Mouse (Mus musculus) cerebellum, adult 18-20 months (tissue): Measurements from ENCODE around the gene Galnt18.

Experiments
- DNase-seq, 2 experiments: peaks; one replicate each; pipeline ENCODE4 v3.0.0; 2021

The Galnt18 gene

GRCm38 (mm10) chr7:111625736-111626135 is 154.0 kb downstream of the Galnt18 start:
- DNase-seq = no peak

DNA sequence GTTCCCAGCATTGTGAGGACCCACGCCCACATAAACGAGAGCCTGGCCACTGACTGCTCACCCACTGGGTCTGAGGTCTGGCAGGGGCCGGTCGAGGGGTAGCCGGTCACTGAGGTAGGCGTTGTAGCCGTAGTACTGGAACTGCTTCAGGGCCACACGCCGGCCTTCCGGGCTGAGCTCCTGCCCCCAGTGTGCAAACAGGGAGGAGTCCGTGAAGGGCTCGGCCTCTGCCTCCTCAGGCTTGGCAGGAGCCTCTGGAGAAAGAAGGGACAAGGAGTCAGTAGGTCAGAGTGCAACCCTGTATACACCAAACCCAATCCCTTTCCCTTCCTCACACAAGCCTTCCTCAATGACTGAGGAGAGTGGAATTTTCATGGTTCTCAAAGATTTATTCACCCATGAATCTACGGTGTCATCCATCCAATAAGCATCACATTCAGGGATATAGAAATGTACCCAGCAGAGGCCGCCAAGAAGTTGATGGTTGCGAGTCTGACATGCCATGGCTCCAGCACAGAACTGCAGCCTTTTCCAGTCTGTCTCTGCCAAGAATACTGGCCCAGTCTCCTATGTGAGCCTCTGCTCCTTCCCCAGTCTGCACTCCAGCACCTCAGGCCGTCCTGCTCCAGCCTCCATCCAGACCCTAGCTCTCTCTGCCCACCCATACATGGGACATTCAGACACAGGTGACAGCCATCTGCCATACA is 163.4 kb downstream of the Galnt18 start:
- DNase-seq = peak; percentile 13 to 20

GRCm38 (mm10) chr7:111614471-111614870 is 165.3 kb downstream of the Galnt18 start:
- no peak for DNase-seq

GRCm38 (mm10) chr7:111607476-111607875 is 172.3 kb downstream of the Galnt18 start:
- no peak for DNase-seq

DNA sequence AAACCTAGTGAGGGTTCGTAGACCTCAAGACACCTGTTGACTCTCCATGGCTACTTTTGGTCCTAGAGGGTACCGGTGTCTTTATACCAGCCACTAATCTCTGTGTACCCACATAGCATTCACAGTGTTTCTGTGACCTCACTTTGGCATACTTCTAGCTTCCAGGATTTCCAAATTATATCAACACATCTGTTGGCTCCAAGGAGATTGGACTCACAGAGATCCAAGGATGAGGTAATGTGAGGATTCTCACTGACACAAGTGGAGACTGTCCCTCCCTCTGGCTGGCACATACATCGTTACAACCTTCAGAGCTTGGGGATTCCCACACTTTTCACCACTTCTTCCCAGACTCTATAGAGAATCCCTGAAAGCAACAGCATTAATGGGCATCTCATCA is 173.7 kb downstream of the Galnt18 start:
- DNase-seq = no peak

- DNase-seq = no peak
These were observed 174.1 kb downstream of the Galnt18 start for GRCm38 (mm10) chr7:111605663-111606062.

- no peak for DNase-seq
These were observed 175.1 kb downstream of the Galnt18 start for GRCm38 (mm10) chr7:111604578-111605208.

DNA sequence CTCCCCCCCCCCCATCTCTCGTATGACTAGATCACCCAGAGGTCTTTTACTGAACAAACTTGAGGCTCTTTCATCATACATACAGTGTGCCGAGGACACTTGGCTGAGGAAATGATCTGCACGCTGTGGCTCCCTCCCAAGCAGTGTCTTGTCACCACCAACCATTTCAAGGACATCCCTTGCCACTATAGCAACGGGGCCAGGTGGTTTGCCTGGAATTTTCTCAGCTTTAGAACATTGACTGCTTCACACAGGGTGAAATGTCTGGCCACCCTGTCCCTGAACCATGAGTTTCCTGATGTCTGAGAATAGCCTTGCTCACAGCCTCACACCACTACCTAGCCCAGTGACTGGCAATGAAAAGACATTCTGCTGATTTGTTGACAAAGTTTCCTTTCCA is 176.6 kb downstream of the Galnt18 start:
- no peak for DNase-seq

- DNase-seq = no peak
These were observed 178.3 kb downstream of the Galnt18 start for GRCm38 (mm10) chr7:111601339-111602067.

DNA sequence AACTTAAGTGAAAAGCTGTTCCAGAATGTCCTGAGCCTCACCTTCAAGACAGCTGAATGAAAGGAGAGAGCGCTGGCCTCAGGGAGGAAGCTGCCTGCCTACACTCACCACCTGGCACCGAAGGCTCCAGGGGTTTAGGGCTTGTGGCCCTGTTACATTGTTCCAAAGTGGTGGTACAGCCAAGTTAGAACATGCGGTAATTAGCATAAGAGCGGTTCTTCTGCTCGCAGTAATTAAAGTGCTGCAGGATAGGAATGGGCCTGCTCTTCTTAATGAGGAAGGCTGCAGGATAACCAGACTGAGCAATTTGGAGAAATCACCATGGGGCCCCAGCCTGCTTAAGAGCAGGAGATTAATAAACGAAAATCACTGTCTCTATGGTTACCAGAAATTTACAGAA is 179.0 kb downstream of the Galnt18 start:
- DNase-seq = peak; percentile 24 to 25

DNA sequence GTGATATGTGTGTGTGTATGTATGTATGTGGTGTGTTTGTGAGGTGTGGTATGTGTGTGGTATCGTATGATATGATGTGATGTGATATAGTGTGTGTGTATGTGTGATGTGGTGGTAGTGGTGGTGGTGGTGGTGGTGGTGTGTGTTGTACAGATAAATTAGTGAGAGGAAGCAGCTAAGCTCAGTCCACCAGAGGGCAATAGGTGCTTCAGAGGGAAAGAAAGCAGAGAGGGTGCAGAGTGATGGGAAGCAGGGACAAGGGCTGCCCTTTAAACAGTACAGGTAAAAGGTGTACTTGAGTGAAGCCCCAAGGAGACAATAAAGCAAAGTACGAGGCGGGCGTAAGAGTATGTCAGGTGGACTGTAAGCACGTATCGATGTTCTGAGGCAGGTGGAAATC is 186.1 kb downstream of the Galnt18 start:
- no peak for DNase-seq

GRCm38 (mm10) chr7:111589506-111590125 is 190.2 kb downstream of the Galnt18 start:
- peak; percentile 20 to 29 for DNase-seq

DNA sequence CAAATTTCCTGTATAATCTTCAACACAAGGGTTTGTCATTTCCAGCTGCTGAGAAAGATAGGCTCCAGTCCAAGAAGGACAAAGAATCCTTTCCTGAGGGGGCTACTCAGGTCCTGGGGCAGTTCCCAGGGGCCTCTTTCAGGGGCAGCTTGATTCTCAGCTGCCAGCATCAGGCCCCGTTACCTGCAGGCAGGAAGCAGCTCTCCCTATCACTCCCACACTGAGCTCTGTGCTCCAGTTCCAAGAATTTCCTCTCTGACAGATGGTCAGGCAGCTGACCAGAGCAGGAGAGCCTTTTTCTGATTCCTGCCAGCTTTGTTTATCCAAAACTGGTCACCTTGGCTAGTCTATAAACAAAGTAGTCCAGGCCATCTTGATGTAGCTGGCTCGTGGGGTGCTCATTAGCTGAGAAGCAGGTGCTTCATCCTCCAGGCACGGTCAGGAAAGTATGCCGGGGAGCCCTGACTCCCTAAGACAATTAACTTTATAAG is 191.4 kb downstream of the Galnt18 start:
- DNase-seq = peak; percentile 87 to 91

GRCm38 (mm10) chr7:111580547-111580946 is 199.2 kb downstream of the Galnt18 start:
- DNase-seq = no peak

GRCm38 (mm10) chr7:111575096-111575495 is 204.7 kb downstream of the Galnt18 start:
- DNase-seq = no peak

- no peak for DNase-seq
These were observed 207.4 kb downstream of the Galnt18 start for GRCm38 (mm10) chr7:111572336-111572735.

GRCm38 (mm10) chr7:111566838-111567237 is 212.9 kb downstream of the Galnt18 start:
- DNase-seq = no peak

- no peak for DNase-seq
These were observed 216.3 kb downstream of the Galnt18 start for GRCm38 (mm10) chr7:111563316-111564110.

GRCm38 (mm10) chr7:111560097-111560496 is 219.7 kb downstream of the Galnt18 start:
- DNase-seq = no peak

- DNase-seq = no peak
These were observed 220.8 kb downstream of the Galnt18 start for GRCm38 (mm10) chr7:111559011-111559410.

GRCm38 (mm10) chr7:111550987-111551386 is 228.8 kb downstream of the Galnt18 start:
- no peak for DNase-seq

- DNase-seq = peak; percentile 18 to 28
These were observed 232.7 kb downstream of the Galnt18 start for GRCm38 (mm10) chr7:111547069-111547468.
